Mouse (Mus musculus) megakaryocyte, embryonic 14.5 days (primary cell): Measurements from ENCODE around the gene Rnf38. TPM values are rescaled to one million over a fixed set of nuclear protein-coding genes. Genes with fewer than 3 reads are reported as not detected.

Experiments used
- H3K27me3 ChIP-seq: replicated peaks from 2 replicates; pipeline ENCODE3; 2012; ENCODE audit warnings: inconsistent platforms
- H3K36me3 ChIP-seq: replicated peaks from 2 replicates; pipeline ENCODE3; 2012; ENCODE audit warnings: low read length, inconsistent platforms, mixed read lengths
- H3K4me1 ChIP-seq: 2 replicates; pipeline ENCODE4 v1.6.1; 2012; ENCODE audit warnings: inconsistent platforms
- H3K4me3 ChIP-seq: replicated peaks from 2 replicates; pipeline ENCODE3; 2012; ENCODE audit warnings: moderate library complexity, mild to moderate bottlenecking, inconsistent platforms
- H3K9me3 ChIP-seq: 2 replicates; pipeline ENCODE4 v1.6.1; 2012; ENCODE audit warnings: inconsistent platforms
- FLI1 ChIP-seq: IDR thresholded peaks from 2 replicates; pipeline ENCODE4 v1.6.1; 2012; ENCODE audit warnings: low read length, inconsistent platforms, mixed read lengths
- GATA1 ChIP-seq: IDR thresholded peaks from 3 replicates; pipeline ENCODE4 v1.6.1; 2012; ENCODE audit warnings: mixed read lengths, low read length, inconsistent platforms, borderline replicate concordance
- polyA plus RNA-seq: library from polyadenylated mRNA; stranded (reverse); fragments of >175 nt; gene quantifications from 2 replicates; pipeline ENCODE4 v1.2.3, GENCODE M21; 2012; ENCODE audit warnings: low replicate concordance; ENCODE audit not compliant: insufficient read depth

The Rnf38 gene
- polyA plus RNA-seq, 1 experiment, result 5.3 TPM

DNA sequence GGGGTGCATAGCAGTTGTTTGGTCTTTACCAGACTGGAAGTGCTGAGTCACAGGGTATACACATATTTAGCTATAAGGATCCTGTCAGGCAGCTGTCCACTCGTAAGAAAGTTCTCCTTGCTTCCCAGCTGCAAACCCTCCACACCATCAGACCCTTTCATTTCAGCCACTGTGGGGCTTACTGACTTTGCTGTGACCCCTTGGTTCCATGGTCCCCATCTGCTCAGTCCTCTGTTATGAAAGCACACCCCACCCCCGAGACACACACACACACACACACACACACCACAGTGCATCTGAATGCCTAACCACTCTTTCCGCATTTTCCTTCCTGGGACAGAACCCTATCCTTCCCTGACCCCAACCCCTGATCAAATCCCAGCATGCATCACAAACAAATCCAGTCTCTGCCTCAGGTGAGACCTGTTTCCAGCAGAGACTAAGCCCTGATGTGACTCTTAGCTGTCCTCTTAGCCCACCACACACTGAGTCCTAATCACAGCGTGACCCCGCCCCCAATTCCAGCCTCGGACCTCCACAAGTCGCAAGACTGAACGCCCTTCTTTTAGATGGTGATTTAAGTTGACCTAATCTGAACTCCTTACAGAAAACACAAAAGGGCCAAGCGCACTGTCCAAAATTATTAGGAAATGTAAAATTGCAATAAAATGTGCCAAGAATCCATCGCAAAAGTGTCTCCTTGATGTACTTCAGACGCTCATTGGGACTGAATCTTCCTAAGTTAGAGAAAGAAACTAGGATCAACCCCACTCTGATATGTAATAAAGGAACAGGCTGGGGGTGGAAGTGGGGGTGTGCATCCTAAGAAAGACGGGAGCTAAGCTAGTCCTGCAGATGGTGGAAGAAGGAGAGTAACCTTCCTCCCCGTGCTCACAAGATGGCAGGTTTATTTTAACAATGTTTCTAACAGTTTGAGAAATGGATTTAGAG lies 18.7 kb upstream of the Rnf38 start:
- Histone ChIP-seq H3K27me3 (peaks cover 47% of the 10 kb centered on the region), H3K4me1 (peaks cover 26% of the 10 kb centered on the region), H3K36me3 (no peaks in the 10 kb centered on the region), H3K4me3 (peak overlapping the region; percentile 42), H3K9me3 (no peaks in the 10 kb centered on the region)
- no peak for TF ChIP-seq FLI1
- TF ChIP-seq GATA1, result no peak

- Histone ChIP-seq H3K27me3 (peaks cover 51% of the 10 kb centered on the region), H3K9me3 (no peaks in the 10 kb centered on the region), H3K4me3 (peak overlapping the region; percentile 42), H3K4me1 (peaks cover 26% of the 10 kb centered on the region), H3K36me3 (no peaks in the 10 kb centered on the region)
- no peak for TF ChIP-seq GATA1
- TF ChIP-seq FLI1, result no peak
Measured at GRCm38 (mm10) chr4:44251521-44251920, 17.9 kb upstream of the Rnf38 start.

DNA sequence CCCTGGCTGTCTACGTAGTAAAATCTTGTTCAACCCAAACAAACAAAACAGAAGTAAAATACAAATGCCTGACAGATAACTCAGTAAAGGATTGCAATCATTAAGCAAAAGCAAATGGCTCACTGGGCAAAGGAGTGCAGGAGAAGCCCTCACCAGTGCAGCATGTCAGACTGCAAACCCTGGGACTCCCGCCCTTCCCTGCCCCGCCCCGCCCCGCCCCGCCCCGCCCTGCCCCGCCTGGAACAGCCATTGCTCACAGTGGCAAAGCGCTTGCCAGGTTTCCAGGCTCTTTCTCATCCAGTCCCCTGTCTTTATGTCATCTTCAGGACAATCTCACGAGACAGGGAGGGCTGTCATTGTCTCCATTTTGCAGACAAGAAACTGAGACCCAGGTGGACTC lies 16.1 kb upstream of the Rnf38 start:
- Histone ChIP-seq H3K36me3 (no peaks in the 10 kb centered on the region), H3K4me1 (peaks cover 26% of the 10 kb centered on the region), H3K4me3 (peak overlapping the region; percentile 53), H3K27me3 (peaks cover 57% of the 10 kb centered on the region), H3K9me3 (no peaks in the 10 kb centered on the region)
- TF ChIP-seq FLI1 (no peak), GATA1 (no peak)

DNA sequence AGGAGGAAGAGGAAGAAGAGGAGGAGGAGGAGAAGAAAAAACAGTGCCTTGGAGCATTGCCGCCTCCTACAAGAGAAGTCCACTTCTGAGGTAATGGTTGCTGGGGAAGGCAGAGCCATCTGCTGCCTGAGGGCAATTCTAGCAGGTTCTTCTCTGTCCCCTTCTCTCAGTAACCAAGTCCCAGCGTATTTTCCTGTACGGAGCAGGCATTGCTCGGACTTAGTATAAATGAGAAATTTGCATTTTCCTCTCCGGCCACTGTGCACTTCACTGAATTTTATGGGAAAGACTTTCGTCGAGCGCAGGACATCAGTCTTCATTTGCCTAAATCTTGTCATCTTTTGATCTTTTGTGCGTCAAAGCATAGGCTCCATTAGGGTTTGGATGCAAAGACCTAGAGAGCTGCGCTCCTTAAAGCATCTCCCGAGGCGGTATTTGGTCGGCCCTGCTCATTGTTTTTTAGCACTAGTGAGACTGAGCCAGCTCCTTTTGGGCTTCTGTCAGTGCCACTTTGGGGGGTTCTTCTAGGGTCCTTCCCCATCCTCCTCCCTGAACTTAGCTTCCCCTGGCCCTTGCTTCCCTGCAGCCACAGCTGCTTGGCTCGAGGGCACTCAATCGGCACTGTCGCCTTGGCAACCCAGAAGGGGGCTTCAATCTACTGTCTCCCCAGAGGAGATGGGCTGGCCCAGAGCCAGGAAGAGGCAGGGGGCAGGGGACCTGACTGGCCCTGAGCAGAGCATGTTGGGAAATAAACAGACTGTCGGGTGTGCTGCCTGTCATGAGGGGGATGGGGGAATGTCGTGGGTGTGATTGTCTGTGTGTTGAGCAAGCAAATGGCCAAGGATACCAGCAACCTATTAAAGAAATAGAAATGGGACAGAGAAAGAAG lies 13.7 kb upstream of the Rnf38 start:
- H3K4me1 ChIP-seq, result peaks cover 22% of the 10 kb centered on the region
- H3K4me3 ChIP-seq, result no peak overlapping the region
- H3K27me3 ChIP-seq, result peaks cover 44% of the 10 kb centered on the region
- no peaks in the 10 kb centered on the region for H3K9me3 ChIP-seq
- TF ChIP-seq FLI1, result no peak
- H3K36me3 ChIP-seq, result no peaks in the 10 kb centered on the region

DNA sequence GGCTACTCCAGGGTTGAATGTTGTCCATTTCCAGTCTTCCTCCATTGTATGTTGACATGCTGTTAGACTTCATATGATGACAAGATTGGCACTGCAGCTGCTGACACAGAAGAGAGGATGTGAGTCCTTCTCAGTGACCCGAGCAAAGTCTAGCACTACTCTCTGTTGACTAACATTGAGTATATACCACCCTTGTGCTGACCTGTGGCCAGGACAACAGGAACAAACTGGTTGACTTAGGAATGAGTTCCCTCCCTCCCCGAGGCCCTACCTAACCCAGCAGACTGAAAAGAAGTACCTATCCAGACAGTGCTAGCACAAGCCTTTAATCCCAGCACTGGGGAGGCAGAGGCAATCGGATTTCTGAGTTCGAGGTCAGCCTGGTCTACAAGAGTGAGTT lies 12.7 kb upstream of the Rnf38 start:
- H3K36me3 ChIP-seq, result no peaks in the 10 kb centered on the region
- peaks cover 11% of the 10 kb centered on the region for H3K4me1 ChIP-seq
- no peak overlapping the region for H3K4me3 ChIP-seq
- TF ChIP-seq GATA1, result no peak
- TF ChIP-seq FLI1, result no peak
- peaks cover 35% of the 10 kb centered on the region for H3K27me3 ChIP-seq
- H3K9me3 ChIP-seq, result no peaks in the 10 kb centered on the region

DNA sequence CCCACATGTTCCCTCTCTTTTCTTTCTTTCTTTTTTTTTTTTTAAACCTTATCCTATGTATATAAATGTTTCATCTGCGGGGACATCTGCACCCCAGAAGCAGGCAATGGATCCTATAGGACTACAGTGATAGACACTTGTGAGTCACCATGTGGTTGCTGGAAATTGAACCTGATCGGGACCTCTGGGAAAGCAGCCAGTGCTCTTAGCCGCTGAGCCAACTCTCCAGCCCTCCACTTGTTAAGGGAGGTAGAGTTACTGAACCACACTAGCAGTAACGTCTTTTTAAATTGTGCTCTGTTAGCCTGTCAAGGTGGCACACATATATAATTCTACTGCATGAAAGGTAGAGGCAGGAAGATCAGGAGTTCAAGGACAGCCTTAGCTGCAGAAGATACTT lies 8.0 kb upstream of the Rnf38 start:
- no peaks in the 10 kb centered on the region for H3K4me1 ChIP-seq
- no peaks in the 10 kb centered on the region for H3K36me3 ChIP-seq
- H3K4me3 ChIP-seq, result no peak overlapping the region
- H3K9me3 ChIP-seq, result no peaks in the 10 kb centered on the region
- H3K27me3 ChIP-seq, result peaks cover 9% of the 10 kb centered on the region
- TF ChIP-seq FLI1 (no peak), GATA1 (no peak)

- TF ChIP-seq FLI1, result no peak
- TF ChIP-seq GATA1, result no peak
- Histone ChIP-seq H3K4me1 (peaks cover 27% of the 10 kb centered on the region), H3K36me3 (no peaks in the 10 kb centered on the region), H3K27me3 (peaks cover 2% of the 10 kb centered on the region), H3K4me3 (no peak overlapping the region), H3K9me3 (no peaks in the 10 kb centered on the region)
Measured at GRCm38 (mm10) chr4:44235946-44236345, 2.4 kb upstream of the Rnf38 start.

GRCm38 (mm10) chr4:44234004-44234866 lies 646 bp upstream of the Rnf38 start:
- peaks cover under 1% of the 10 kb centered on the region for H3K27me3 ChIP-seq
- no peaks in the 10 kb centered on the region for H3K9me3 ChIP-seq
- peak overlapping the region; percentile 98 for H3K4me3 ChIP-seq
- TF ChIP-seq GATA1, result no peak
- TF ChIP-seq FLI1, result no peak
- no peaks in the 10 kb centered on the region for H3K36me3 ChIP-seq
- H3K4me1 ChIP-seq, result peaks cover 27% of the 10 kb centered on the region
